Mouse (Mus musculus) gastrocnemius, postnatal 4 days (tissue): ENCODE results near the gene Dnase2b. TPM values are rescaled to one million over a fixed set of nuclear protein-coding genes. Genes with fewer than 3 reads are reported as not detected.

Experiments used
- DNase-seq, 2 experiments: peaks; one replicate each; pipeline ENCODE4 v3.0.0; 2021 to 2022; ENCODE audit warnings: low spot score in 2 of 2, mixed read lengths in 2 of 2
- total RNA-seq, 2 experiments: library from RNA; stranded (reverse); gene quantifications; 2 replicates each; pipeline ENCODE4 v1.2.3; 2021

The Dnase2b gene
- total RNA-seq, 2 experiments from 2014 or later = 0.10 to 0.12 TPM

GRCm38 (mm10) chr3:146616533-146617283, 1.3 kb upstream of the Dnase2b start:
- no peak for DNase-seq

GRCm38 (mm10) chr3:146611821-146612220, 3.6 kb downstream of the Dnase2b start:
- DNase-seq = no peak

GRCm38 (mm10) chr3:146611261-146611660, 4.1 kb downstream of the Dnase2b start:
- no peak for DNase-seq

- DNase-seq = no peak
Measured at GRCm38 (mm10) chr3:146610322-146610721, 5.1 kb downstream of the Dnase2b start.

GRCm38 (mm10) chr3:146607368-146607767, 8.0 kb downstream of the Dnase2b start:
- DNase-seq = no peak

- DNase-seq = no peak
Measured at GRCm38 (mm10) chr3:146604647-146605046, 10.7 kb downstream of the Dnase2b start.

GRCm38 (mm10) chr3:146602531-146602930, 12.9 kb downstream of the Dnase2b start:
- no peak for DNase-seq

GRCm38 (mm10) chr3:146601205-146601604, 14.2 kb downstream of the Dnase2b start:
- DNase-seq = no peak

GRCm38 (mm10) chr3:146599198-146599900, 16.0 kb downstream of the Dnase2b start:
- no peak for DNase-seq

GRCm38 (mm10) chr3:146598411-146598810, 17.0 kb downstream of the Dnase2b start:
- no peak for DNase-seq

- no peak for DNase-seq
Measured at GRCm38 (mm10) chr3:146596864-146597263, 18.5 kb downstream of the Dnase2b start.

GRCm38 (mm10) chr3:146596387-146596786, 19.0 kb downstream of the Dnase2b start:
- no peak for DNase-seq

- no peak for DNase-seq
Measured at GRCm38 (mm10) chr3:146595440-146595839, 20.0 kb downstream of the Dnase2b start.

GRCm38 (mm10) chr3:146591601-146592000, 23.8 kb downstream of the Dnase2b start:
- DNase-seq = no peak

- DNase-seq = no peak
Measured at GRCm38 (mm10) chr3:146591159-146591558, 24.2 kb downstream of the Dnase2b start.

GRCm38 (mm10) chr3:146589523-146589922, 25.9 kb downstream of the Dnase2b start:
- no peak for DNase-seq

GRCm38 (mm10) chr3:146586616-146587015, 28.8 kb downstream of the Dnase2b start:
- no peak for DNase-seq

GRCm38 (mm10) chr3:146583908-146584307, 31.5 kb downstream of the Dnase2b start:
- DNase-seq = no peak

GRCm38 (mm10) chr3:146583478-146583877, 31.9 kb downstream of the Dnase2b start:
- no peak for DNase-seq

- no peak for DNase-seq
Measured at GRCm38 (mm10) chr3:146580039-146580729, 35.2 kb downstream of the Dnase2b start.

GRCm38 (mm10) chr3:146577591-146577990, 37.8 kb downstream of the Dnase2b start:
- no peak for DNase-seq

GRCm38 (mm10) chr3:146571341-146571740, 44.1 kb downstream of the Dnase2b start:
- no peak for DNase-seq
